Mouse (Mus musculus) limb, embryonic 11.5 days (tissue): ENCODE results near the gene Fgfr2. TPM values are rescaled to one million over a fixed set of nuclear protein-coding genes. Genes with fewer than 3 reads are reported as not detected.

Experiments
- ATAC-seq: fragments of 200-750 bp; cut with Nextera tagmentation; 2 replicates; pipeline ENCODE4 v1.8.0; 2017; ENCODE audit warnings: low read depth; ENCODE audit not compliant: insufficient number of reproducible peaks, low FRiP score, low TSS enrichment
- DNase-seq: peaks from one replicate; pipeline ENCODE4 v3.0.0-alpha.2; 2015; ENCODE audit warnings: low spot score
- H3K27ac ChIP-seq: fragments of 300-500 bp; sonication (generic); replicated peaks from 2 replicates; pipeline ENCODE4 v1.5.1; 2014; ENCODE audit warnings: low read depth, mild to moderate bottlenecking, low read length
- H3K27me3 ChIP-seq: fragments of 300-500 bp; sonication (generic); 2 replicates; pipeline ENCODE4 v1.6.1; 2014; ENCODE audit warnings: mild to moderate bottlenecking, low read length, mixed read lengths; ENCODE audit not compliant: control insufficient read depth, insufficient read depth
- H3K36me3 ChIP-seq: fragments of 300-500 bp; sonication (generic); 2 replicates; pipeline ENCODE4 v1.6.1; 2014; ENCODE audit warnings: mild to moderate bottlenecking, low read length, moderate library complexity, mixed read lengths; ENCODE audit not compliant: control insufficient read depth, insufficient read depth
- H3K4me1 ChIP-seq: fragments of 300-500 bp; sonication (generic); 2 replicates; pipeline ENCODE4 v1.6.1; 2014; ENCODE audit warnings: low read length, mixed read lengths; ENCODE audit not compliant: control insufficient read depth, insufficient read depth
- H3K4me2 ChIP-seq: fragments of 300-500 bp; sonication (generic); 2 replicates; pipeline ENCODE4 v1.6.1; 2014; ENCODE audit warnings: low read depth, mild to moderate bottlenecking, moderate library complexity; ENCODE audit not compliant: severe bottlenecking
- H3K4me3 ChIP-seq: fragments of 300-500 bp; sonication (generic); 2 replicates; pipeline ENCODE4 v1.5.1; 2014; ENCODE audit warnings: low read depth, low read length
- H3K9ac ChIP-seq: fragments of 300-500 bp; sonication (generic); 2 replicates; pipeline ENCODE4 v1.6.1; 2014; ENCODE audit warnings: mild to moderate bottlenecking, low read length
- H3K9me3 ChIP-seq: fragments of 300-500 bp; sonication (generic); 2 replicates; pipeline ENCODE4 v1.6.1; 2016; ENCODE audit warnings: low read length; ENCODE audit not compliant: control insufficient read depth
- WGBS: fragments of 180-500 bp; shearing (Covaris S2); extraction: QIAGEN DNeasy Blood & Tissue Kit; methylation state at CpG from one replicate; pipeline ENCODE4 v1.1.7; 2014; 5-methylcytosine and 5-hydroxymethylcytosine counted together
- polyA plus RNA-seq: library from polyadenylated mRNA; unstranded; fragments of >200 nt; fragmentation: Nextera tagmentation; extraction: Ambion mirVana; gene quantifications from 2 replicates; pipeline ENCODE4 v1.2.1, GENCODE M21; 2014

Gene Fgfr2
- polyA plus RNA-seq, 1 experiment from 2014 or later, result 60.1 TPM

DNA sequence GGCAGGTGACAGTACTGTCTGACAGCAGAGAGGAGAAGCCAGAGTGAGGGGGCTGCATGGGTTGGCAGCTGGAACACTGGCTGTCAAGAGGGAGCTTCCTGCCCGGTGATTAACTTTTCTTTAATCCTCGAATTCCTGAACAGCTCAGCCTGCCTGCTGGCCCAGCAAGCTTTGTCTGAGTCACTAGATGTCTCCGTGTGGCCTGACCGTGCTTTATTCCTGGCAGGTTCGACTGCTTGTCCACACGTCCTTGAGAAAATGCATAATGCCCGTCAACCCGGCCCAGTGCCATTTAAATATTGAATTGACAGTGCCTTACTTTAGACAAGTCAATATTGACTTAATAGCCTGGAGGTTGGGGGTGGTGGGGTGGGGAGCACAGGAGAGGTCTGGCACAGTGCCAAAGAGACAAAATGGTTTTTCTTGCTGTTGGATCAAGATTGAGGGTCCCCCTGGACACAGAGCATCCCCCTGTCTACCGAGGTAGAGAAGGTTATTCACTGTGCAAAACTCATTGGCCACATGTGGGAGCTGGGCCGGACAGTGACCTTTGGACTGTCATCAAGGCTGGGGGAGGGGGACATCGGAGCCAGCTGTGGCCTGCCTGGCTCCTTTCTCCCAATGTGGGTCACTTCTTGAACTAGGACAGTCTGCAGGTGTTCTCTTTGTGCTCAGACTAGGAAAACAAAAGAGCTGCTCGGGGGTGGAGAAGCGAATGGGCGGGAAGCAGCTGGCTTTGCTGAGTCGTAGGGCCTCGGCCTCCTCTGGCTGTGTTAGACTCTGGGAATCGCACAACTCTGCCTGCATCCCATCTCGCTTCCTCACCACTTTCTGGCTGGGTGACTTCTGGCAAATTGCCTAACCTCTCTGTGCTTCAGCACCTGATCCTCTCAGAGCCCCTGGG, 2287.9 kb downstream of the Fgfr2 start:
- peak overlapping the region; percentile 27; the same call in 1 of the 2 replicates for H3K9ac ChIP-seq
- DNase-seq (peak; percentile 36), ATAC-seq (no peak)
- H3K27me3 ChIP-seq, result 0 out of 2 replicates have a peak, but pooled peaks cover 3% of the 10 kb centered on the region
- WGBS, result 33% methylated on average over 18 of the region's 18 CpGs
- H3K9me3 ChIP-seq, result no peaks in the 10 kb centered on the region
- H3K4me3 ChIP-seq, result no peak overlapping the region
- H3K4me1 ChIP-seq, result no peaks in the 10 kb centered on the region
- no peak overlapping the region for H3K27ac ChIP-seq
- H3K36me3 ChIP-seq, result no peaks in the 10 kb centered on the region
- H3K4me2 ChIP-seq, result no peak overlapping the region

DNA sequence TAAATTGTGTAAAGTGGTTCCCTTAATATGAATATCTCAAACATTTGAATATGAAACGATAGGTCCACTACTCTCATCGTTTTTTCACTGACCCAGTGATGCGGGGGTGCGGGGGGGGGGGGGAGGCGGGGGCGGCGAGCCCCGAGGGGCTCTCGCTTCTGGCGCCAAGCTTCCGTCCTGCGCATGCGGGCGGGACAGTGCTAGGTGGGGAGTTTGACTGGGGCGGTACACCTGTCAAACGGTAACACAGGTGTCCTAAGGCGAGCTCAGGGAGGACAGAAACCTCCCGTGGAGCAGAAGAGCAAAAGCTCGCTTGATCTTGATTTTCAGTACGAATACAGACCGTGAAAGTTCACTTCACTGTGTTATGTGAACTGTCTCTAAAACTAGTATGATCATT, 2288.9 kb downstream of the Fgfr2 start:
- DNase-seq (peak; percentile 98), ATAC-seq (peak; percentile 100)
- Histone ChIP-seq H3K36me3 (no peaks in the 10 kb centered on the region), H3K27ac (no peak overlapping the region), H3K27me3 (0 out of 2 replicates have a peak, but pooled peaks cover 3% of the 10 kb centered on the region), H3K4me1 (no peaks in the 10 kb centered on the region), H3K4me3 (no peak overlapping the region), H3K9me3 (no peaks in the 10 kb centered on the region), H3K9ac (no peak overlapping the region), H3K4me2 (no peak overlapping the region)
- WGBS, result 33% methylated on average over 21 of the region's 21 CpGs

DNA sequence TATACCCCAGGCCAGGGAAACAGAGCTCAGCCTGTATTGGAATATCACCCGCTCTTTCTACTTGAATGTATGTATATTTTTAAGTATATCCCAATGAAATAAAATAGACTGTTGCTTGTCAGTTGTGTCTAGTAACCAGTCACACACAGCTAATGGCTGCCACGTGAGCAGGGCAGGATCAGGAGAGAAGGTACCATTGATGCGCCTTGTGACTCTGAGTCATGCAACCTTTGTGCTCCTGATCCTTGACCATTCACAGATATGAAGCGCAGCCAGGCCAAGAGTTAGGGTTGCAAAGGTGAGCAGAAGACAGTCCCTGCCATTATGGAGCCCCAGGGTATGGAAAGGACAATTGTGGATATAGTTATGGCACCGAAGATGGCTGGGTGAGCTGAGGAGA, 2291.6 kb downstream of the Fgfr2 start:
- DNase-seq (no peak), ATAC-seq (no peak)
- no peak overlapping the region for H3K4me3 ChIP-seq
- no peaks in the 10 kb centered on the region for H3K4me1 ChIP-seq
- no peaks in the 10 kb centered on the region for H3K36me3 ChIP-seq
- H3K27ac ChIP-seq, result no peak overlapping the region
- 94% methylated on average over 5 of the region's 5 CpGs for WGBS
- no peak overlapping the region for H3K4me2 ChIP-seq
- H3K27me3 ChIP-seq, result 0 out of 2 replicates have a peak, but pooled peaks cover 3% of the 10 kb centered on the region
- no peaks in the 10 kb centered on the region for H3K9me3 ChIP-seq
- no peak overlapping the region for H3K9ac ChIP-seq

DNA sequence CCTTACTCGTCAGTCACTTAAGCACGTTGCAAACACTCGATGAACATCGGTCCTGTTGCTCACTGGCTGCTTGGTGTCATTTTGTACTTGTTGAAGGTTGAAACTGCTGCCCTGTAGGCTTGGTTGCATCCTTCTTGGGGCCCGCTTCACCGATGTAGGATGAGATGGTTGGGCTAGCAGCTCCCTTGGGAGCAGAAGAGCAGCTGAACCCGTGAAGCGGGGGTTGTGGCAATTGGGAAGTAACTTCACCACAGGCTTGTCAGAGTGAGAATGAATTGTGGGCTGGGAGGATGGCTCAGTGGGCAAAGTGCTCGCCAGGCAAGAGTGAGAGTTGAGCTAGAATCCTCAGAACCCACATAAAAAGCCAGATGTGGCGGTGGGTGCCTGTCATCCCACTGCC, 2294.7 kb downstream of the Fgfr2 start:
- Histone ChIP-seq H3K27ac (no peak overlapping the region), H3K4me2 (no peak overlapping the region), H3K27me3 (no peaks in the 10 kb centered on the region), H3K4me3 (no peak overlapping the region), H3K4me1 (no peaks in the 10 kb centered on the region), H3K9me3 (no peaks in the 10 kb centered on the region), H3K36me3 (no peaks in the 10 kb centered on the region), H3K9ac (no peak overlapping the region)
- WGBS, result 85% methylated on average over 10 of the region's 10 CpGs
- ATAC-seq (no peak), DNase-seq (no peak)

DNA sequence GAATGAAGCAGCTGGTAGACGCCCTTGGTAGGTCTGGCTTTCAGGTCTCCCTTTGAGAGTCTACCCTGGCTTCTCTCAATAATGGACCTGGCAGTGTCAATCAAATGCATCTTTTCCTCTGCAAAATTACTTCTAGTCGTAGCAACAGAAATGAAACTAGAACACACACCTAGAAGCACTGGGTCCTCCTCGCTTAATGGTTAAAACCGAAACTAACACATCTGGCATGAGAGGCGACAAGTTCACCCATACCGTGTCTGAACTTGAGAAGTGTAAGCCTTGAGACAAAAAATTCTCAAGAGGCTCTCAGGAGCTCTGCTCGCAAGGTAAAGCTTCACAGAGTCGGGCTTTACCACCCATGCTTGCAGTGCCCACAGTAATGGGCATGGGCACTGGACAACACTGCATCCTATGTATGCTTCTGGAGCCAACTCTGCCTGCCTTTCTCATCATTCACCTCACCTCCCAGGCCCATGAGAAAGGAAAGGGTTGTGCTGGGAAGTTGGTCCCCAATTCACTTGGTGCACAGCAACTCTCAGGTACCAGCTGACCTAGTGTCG, 2295.2 kb downstream of the Fgfr2 start:
- H3K4me1 ChIP-seq, result no peaks in the 10 kb centered on the region
- DNase-seq (no peak), ATAC-seq (no peak)
- H3K27ac ChIP-seq, result no peak overlapping the region
- H3K9me3 ChIP-seq, result no peaks in the 10 kb centered on the region
- H3K9ac ChIP-seq, result no peak overlapping the region
- 89% methylated on average over 9 of the region's 9 CpGs for WGBS
- H3K4me3 ChIP-seq, result no peak overlapping the region
- H3K4me2 ChIP-seq, result no peak overlapping the region
- H3K27me3 ChIP-seq, result no peaks in the 10 kb centered on the region
- no peaks in the 10 kb centered on the region for H3K36me3 ChIP-seq

DNA sequence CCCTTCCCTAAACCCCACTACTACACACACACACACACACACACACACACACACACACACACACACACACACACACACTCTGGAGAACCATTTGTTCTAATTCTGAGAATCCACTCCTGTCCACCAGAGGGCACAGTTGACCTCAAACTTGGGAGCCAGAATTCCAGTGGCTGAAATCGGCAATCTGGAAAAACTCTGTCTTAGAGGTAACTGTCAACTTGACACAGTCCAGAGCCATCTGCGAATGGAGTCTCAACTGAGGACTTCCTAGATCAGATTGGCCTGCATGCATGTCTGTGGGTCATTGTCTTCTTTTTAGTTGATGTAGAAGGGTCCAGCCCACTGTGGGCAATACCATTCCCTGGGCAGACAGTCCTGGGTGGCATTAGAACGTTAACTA, 2295.7 kb downstream of the Fgfr2 start:
- no peak overlapping the region for H3K4me2 ChIP-seq
- ATAC-seq, result no peak
- 38% methylated on average over 3 of the region's 3 CpGs for WGBS
- H3K27me3 ChIP-seq, result no peaks in the 10 kb centered on the region
- H3K9ac ChIP-seq, result no peak overlapping the region
- peak; percentile 61 for DNase-seq
- no peak overlapping the region for H3K27ac ChIP-seq
- H3K4me1 ChIP-seq, result no peaks in the 10 kb centered on the region
- H3K36me3 ChIP-seq, result no peaks in the 10 kb centered on the region
- H3K9me3 ChIP-seq, result no peaks in the 10 kb centered on the region
- no peak overlapping the region for H3K4me3 ChIP-seq

DNA sequence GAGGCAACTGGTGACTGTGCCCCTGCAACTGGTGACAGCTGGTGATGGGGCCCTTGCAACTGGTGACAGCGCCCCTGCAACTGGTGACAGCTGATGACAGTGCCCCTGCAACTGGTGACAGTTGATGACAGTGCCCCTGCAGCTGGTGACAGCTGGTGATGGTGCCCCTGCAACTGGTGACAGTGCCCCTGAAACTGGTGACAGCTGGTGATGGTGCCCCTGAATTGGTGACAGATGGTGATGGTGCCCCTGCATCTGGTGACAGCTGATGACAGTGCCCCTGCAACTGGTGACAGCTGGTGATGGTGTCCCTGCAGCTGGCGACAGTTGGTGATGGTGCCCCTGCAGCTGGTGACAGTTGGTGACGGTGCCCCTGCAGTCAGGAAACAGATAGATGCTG, 2296.8 kb downstream of the Fgfr2 start:
- ATAC-seq (no peak), DNase-seq (no peak)
- H3K9ac ChIP-seq, result no peak overlapping the region
- no peaks in the 10 kb centered on the region for H3K9me3 ChIP-seq
- no peak overlapping the region for H3K4me3 ChIP-seq
- 71% methylated on average over 3 of the region's 3 CpGs for WGBS
- H3K36me3 ChIP-seq, result no peaks in the 10 kb centered on the region
- H3K4me2 ChIP-seq, result no peak overlapping the region
- no peak overlapping the region for H3K27ac ChIP-seq
- H3K4me1 ChIP-seq, result no peaks in the 10 kb centered on the region
- H3K27me3 ChIP-seq, result no peaks in the 10 kb centered on the region

DNA sequence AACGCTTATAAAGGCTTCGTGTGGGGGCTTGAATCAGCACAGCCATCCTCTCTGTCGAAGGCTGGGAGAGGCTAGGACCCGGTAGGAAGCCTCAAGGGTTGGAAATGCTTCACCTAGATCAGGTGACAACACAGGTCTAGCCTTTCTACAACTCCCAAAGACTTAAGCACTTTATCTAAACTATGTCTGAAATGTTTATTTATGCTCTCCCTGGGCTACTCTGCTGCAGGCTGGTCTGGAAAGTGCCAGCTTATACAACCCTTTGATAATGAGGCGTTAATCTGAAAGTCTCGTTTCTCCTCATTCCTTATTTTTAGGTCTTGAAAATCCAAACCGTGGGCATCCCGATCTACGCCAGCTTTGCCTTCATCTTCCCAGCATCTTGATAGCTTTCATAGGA, 2299.2 kb downstream of the Fgfr2 start:
- Histone ChIP-seq H3K9ac (no peak overlapping the region), H3K4me3 (no peak overlapping the region), H3K9me3 (no peaks in the 10 kb centered on the region), H3K27me3 (no peaks in the 10 kb centered on the region), H3K27ac (no peak overlapping the region), H3K36me3 (no peaks in the 10 kb centered on the region), H3K4me1 (no peaks in the 10 kb centered on the region), H3K4me2 (no peak overlapping the region)
- 61% methylated on average over 9 of the region's 9 CpGs for WGBS
- DNase-seq, result no peak
- no peak for ATAC-seq
